Mouse (Mus musculus): ENCODE results near the gene Olfr1448. TPM values are rescaled to one million over a fixed set of nuclear protein-coding genes. Genes with fewer than 3 reads are reported as not detected.
"Not testable (repeated sequence)": the region's sequence is repeated elsewhere in the genome, so short reads cannot be mapped to it uniquely, and the experiment has no call there.

Olfr1448 gene
- polyA plus RNA-seq (2016; fragmentation: Nextera tagmentation; extraction: Ambion mirVana), result not detected in 2 replicates

DNA sequence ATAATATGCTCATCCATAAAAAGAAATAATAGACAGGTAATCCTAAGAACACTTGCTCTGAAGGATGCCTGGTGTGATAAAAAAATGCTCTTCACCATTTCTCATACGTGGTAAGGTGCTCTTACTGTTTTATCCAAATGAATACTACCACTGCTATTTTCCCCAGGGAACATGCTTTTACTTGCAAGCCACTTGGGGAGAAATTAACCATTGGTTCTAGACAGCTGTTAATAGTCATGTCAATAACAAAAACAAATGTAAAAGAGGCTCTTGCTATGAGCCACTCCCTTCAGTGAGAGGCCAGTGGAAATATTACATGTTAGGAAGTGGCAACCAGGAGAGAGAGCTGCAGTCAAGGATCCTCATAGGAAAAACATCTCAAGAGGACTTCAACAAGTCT is at the start of gene Olfr1448:
Gene Olfr1448 (minus strand): TSS at position 101 of the 400 bp plus-strand sequence.
- 81% methylated on average over 1 of the region's 1 CpGs for WGBS
- peaks cover 16% of the 10 kb centered on the region for H3K9me3 ChIP-seq
- no peak within 1 kb of the TSS for H3K4me3 ChIP-seq
- H3K36me3 ChIP-seq, result no peaks in the 10 kb centered on the region
- H3K27me3 ChIP-seq (ENCODE audit: insufficient read depth, poor library complexity, severe bottlenecking), result no peaks in the 10 kb centered on the region
- no peaks in the 10 kb centered on the region for H3K4me1 ChIP-seq (replicated peaks)
- DNase-seq (ENCODE audit: low spot score), result no peak
- H3K27ac ChIP-seq, result no peak within 1 kb of the TSS

DNA sequence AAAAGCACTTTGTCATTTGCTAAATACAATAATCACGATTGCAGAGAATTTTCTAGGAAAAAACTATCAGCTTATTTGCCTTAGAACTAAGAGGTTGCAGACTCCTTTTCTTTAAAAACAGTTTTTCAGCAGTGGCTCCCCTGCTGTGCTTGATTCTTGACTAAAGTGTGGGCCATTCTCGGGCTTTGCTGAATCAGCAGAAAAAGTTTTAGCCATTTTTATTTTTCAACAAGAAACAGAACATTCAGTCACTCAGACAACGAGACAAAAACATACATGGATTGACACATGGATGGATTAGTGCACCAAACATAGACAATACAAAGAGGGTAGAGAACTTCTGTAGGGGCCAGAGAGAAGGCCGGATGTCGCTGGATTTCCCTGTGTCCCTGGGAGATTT is 45.9 kb upstream of the Olfr1448 start:
- not testable (repeated sequence) for H3K27ac ChIP-seq; H3K27me3 ChIP-seq (ENCODE audit: insufficient read depth, poor library complexity, severe bottlenecking); H3K4me3 ChIP-seq; H3K36me3 ChIP-seq; DNase-seq (ENCODE audit: low spot score); H3K4me1 ChIP-seq (replicated peaks)
- H3K9me3 ChIP-seq, result peaks cover 38% of the 10 kb centered on the region
- 85% methylated on average over 5 of the region's 5 CpGs for WGBS

DNA sequence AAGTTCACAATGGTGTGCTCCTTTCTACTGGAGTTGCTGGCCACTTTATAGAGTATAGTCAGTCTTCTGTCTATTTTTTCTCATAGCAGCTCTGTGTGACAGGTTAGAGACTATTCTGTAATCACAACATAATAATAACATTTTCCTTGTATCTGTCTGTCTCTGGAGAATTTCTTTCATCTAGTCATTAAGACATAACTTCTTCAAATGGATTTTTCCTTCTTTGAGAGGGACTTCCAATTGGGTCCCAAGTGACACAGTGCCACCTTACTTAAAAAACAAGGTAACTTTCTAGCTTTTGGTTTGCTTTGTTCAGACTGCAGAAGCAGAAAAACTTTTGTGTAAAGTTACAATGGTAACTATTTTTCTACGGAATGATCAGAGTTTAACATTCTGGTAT is 25.7 kb upstream of the Olfr1448 start, which contains the start of gene Olfr1450:
Gene Olfr1450 (plus strand): TSS at position 301 of the 400 bp plus-strand sequence.
- Histone ChIP-seq H3K27me3 (ENCODE audit: insufficient read depth, poor library complexity, severe bottlenecking) (no peaks in the 10 kb centered on the region), H3K4me3 (no peak within 1 kb of the TSS), H3K4me1 (replicated peaks) (no peaks in the 10 kb centered on the region), H3K9me3 (peaks cover 18% of the 10 kb centered on the region), H3K27ac (no peak within 1 kb of the TSS), H3K36me3 (no peaks in the 10 kb centered on the region)
- WGBS, result 97% methylated on average over 1 of the region's 1 CpGs
- no peak for DNase-seq (ENCODE audit: low spot score)

GRCm38 (mm10) chr19:12930540-12930939 is 6.3 kb upstream of the Olfr1448 start, which contains the start of gene Olfr1449:
Gene Olfr1449 (plus strand): TSS chr19:12930840.
- DNase-seq (ENCODE audit: low spot score), result no peak
- H3K27me3 ChIP-seq (ENCODE audit: insufficient read depth, poor library complexity, severe bottlenecking), result no peaks in the 10 kb centered on the region
- no peaks in the 10 kb centered on the region for H3K36me3 ChIP-seq
- no peaks in the 10 kb centered on the region for H3K4me1 ChIP-seq (replicated peaks)
- H3K9me3 ChIP-seq, result peaks cover 28% of the 10 kb centered on the region
- H3K27ac ChIP-seq, result no peak within 1 kb of the TSS
- H3K4me3 ChIP-seq, result no peak within 1 kb of the TSS

DNA sequence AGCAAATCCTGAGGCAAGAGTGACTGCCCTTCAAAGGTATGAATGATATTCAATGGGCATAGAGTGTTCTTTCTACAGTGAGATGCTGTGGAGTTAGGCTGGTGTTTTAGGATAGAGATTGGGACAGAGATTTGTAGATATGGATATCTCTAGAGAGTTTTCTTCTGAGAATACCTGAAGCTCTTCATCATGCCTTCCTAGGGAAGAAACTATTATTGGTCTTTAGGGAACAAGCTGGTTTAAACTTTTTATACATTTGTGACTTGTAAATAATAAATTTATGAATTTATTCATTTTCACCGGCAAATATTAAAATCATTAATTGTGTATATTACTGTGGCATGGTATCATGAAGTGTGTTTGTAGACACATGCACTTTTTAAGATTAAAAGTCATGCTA is 20.6 kb downstream of the Olfr1448 start, which contains the start of gene Olfr1447:
Gene Olfr1447 (minus strand): TSS at position 101 of the 400 bp plus-strand sequence.
- peaks cover 20% of the 10 kb centered on the region for H3K9me3 ChIP-seq
- no peaks in the 10 kb centered on the region for H3K27me3 ChIP-seq (ENCODE audit: insufficient read depth, poor library complexity, severe bottlenecking)
- no peak within 1 kb of the TSS for H3K27ac ChIP-seq
- no peaks in the 10 kb centered on the region for H3K4me1 ChIP-seq (replicated peaks)
- DNase-seq (ENCODE audit: low spot score), result no peak
- 94% methylated on average over 1 of the region's 1 CpGs for WGBS
- H3K4me3 ChIP-seq, result no peak within 1 kb of the TSS
- H3K36me3 ChIP-seq, result no peaks in the 10 kb centered on the region

- 80% methylated on average over 1 of the region's 1 CpGs for WGBS
- Histone ChIP-seq H3K27ac (no peak within 1 kb of the TSS), H3K4me3 (no peak within 1 kb of the TSS), H3K36me3 (no peaks in the 10 kb centered on the region), H3K9me3 (0 out of 2 replicates have a peak, but pooled peaks cover 3% of the 10 kb centered on the region), H3K27me3 (ENCODE audit: insufficient read depth, poor library complexity, severe bottlenecking) (no peaks in the 10 kb centered on the region), H3K4me1 (replicated peaks) (no peaks in the 10 kb centered on the region)
- DNase-seq (ENCODE audit: low spot score), result no peak
These were observed 30.8 kb downstream of the Olfr1448 start, which contains the start of gene Olfr1446 for GRCm38 (mm10) chr19:12893424-12893823. Gene Olfr1446 (minus strand): TSS chr19:12893524.

DNA sequence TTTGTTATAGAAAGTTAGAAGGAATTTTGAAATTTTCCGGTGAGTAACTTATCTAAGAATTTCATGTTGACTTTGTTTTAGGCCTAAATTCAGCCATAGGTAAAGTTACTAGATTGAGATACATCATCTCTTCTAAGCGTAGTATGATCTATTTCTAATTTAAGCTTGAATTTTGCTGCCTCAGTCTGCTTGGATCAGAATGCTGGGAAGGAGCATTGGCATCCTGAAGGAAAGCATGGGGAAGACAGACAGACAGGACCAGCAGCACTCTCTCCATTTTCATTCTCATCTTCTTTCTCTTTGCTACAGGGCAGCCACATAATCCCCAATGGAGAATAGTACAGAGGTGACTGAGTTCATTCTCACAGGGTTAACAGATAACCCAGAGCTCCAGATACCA is 40.7 kb downstream of the Olfr1448 start, which contains the start of gene Olfr1445:
Gene Olfr1445 (plus strand): TSS at position 301 of the 400 bp plus-strand sequence.
- no peak for DNase-seq (ENCODE audit: low spot score)
- Histone ChIP-seq H3K27ac (no peak within 1 kb of the TSS), H3K4me3 (no peak within 1 kb of the TSS), H3K27me3 (ENCODE audit: insufficient read depth, poor library complexity, severe bottlenecking) (no peaks in the 10 kb centered on the region), H3K9me3 (0 out of 2 replicates have a peak, but pooled peaks cover 8% of the 10 kb centered on the region), H3K4me1 (replicated peaks) (no peaks in the 10 kb centered on the region), H3K36me3 (no peaks in the 10 kb centered on the region)
- WGBS, result 88% methylated on average over 2 of the region's 2 CpGs

Other genes starting within 250 kb of the Olfr1448 start
- gene Olfr1443, start 246.3 kb downstream of the Olfr1448 start, polyA plus RNA-seq (2016; fragmentation: Nextera tagmentation; extraction: Ambion mirVana), result not detected in 2 replicates
- not detected in 2 replicates for gene Keg1, start 228.6 kb downstream of the Olfr1448 start, polyA plus RNA-seq (2016; fragmentation: Nextera tagmentation; extraction: Ambion mirVana)
- 1.1 and 2.0 TPM in 2 replicates for gene Cntf, start 158.8 kb downstream of the Olfr1448 start, polyA plus RNA-seq (2016; fragmentation: Nextera tagmentation; extraction: Ambion mirVana)
- 12.6 and 14.3 TPM in 2 replicates for gene Zfp91, start 128.3 kb downstream of the Olfr1448 start, polyA plus RNA-seq (2016; fragmentation: Nextera tagmentation; extraction: Ambion mirVana)
- 0.73 and 1.1 TPM in 2 replicates for gene Lpxn, start 128.2 kb downstream of the Olfr1448 start, polyA plus RNA-seq (2016; fragmentation: Nextera tagmentation; extraction: Ambion mirVana)
- not detected in 2 replicates for gene Gm5244, start 77.7 kb downstream of the Olfr1448 start, polyA plus RNA-seq (2016; fragmentation: Nextera tagmentation; extraction: Ambion mirVana)
- gene Olfr1444, start 67.1 kb downstream of the Olfr1448 start, polyA plus RNA-seq (2016; fragmentation: Nextera tagmentation; extraction: Ambion mirVana), result not detected in 2 replicates
- gene Olfr1445, start 40.6 kb downstream of the Olfr1448 start, polyA plus RNA-seq (2016; fragmentation: Nextera tagmentation; extraction: Ambion mirVana), result not detected in 2 replicates
- gene Olfr1446, start 30.9 kb downstream of the Olfr1448 start, polyA plus RNA-seq (2016; fragmentation: Nextera tagmentation; extraction: Ambion mirVana), result not detected in 2 replicates
- not detected in 2 replicates for gene Olfr1447, start 20.7 kb downstream of the Olfr1448 start, polyA plus RNA-seq (2016; fragmentation: Nextera tagmentation; extraction: Ambion mirVana)
- gene Olfr1449, start 6.4 kb upstream of the Olfr1448 start, polyA plus RNA-seq (2016; fragmentation: Nextera tagmentation; extraction: Ambion mirVana), result not detected in 2 replicates
- gene Olfr1450, start 25.8 kb upstream of the Olfr1448 start, polyA plus RNA-seq (2016; fragmentation: Nextera tagmentation; extraction: Ambion mirVana), result not detected in 2 replicates
- not detected in 2 replicates for gene Olfr1451, start 70.6 kb upstream of the Olfr1448 start, polyA plus RNA-seq (2016; fragmentation: Nextera tagmentation; extraction: Ambion mirVana)
- gene Olfr1453, start 103.9 kb upstream of the Olfr1448 start, polyA plus RNA-seq (2016; fragmentation: Nextera tagmentation; extraction: Ambion mirVana), result not detected in 2 replicates
- gene Olfr1454, start 136.2 kb upstream of the Olfr1448 start, polyA plus RNA-seq (2016; fragmentation: Nextera tagmentation; extraction: Ambion mirVana), result not detected in 2 replicates
- not detected in 2 replicates for gene Olfr1457, start 173.5 kb upstream of the Olfr1448 start, polyA plus RNA-seq (2016; fragmentation: Nextera tagmentation; extraction: Ambion mirVana)
- gene Olfr1458, start 182.4 kb upstream of the Olfr1448 start, polyA plus RNA-seq (2016; fragmentation: Nextera tagmentation; extraction: Ambion mirVana), result not detected in 2 replicates
- gene Olfr1459, start 225.1 kb upstream of the Olfr1448 start, polyA plus RNA-seq (2016; fragmentation: Nextera tagmentation; extraction: Ambion mirVana), result not detected in 2 replicates
- not detected in 2 replicates for gene Olfr1461, start 238.6 kb upstream of the Olfr1448 start, polyA plus RNA-seq (2016; fragmentation: Nextera tagmentation; extraction: Ambion mirVana)